Mouse (Mus musculus): Measurements from ENCODE around the gene Cabp1. TPM values are rescaled to one million over a fixed set of nuclear protein-coding genes. Genes with fewer than 3 reads are reported as not detected.
A peak's percentile ranks its signal among the peaks of the same experiment; 100 is the strongest.
"Not testable (repeated sequence)": the region's sequence is repeated elsewhere in the genome, so short reads cannot be mapped to it uniquely, and the experiment has no call there.

The Cabp1 gene
- total RNA-seq, 2 experiments from 2014 or later = 295 to 302 TPM

- DNase-seq (ENCODE audit: low spot score in 2 of 2) = peak; percentile 99
- intact Hi-C loops (cut with DNase I) = loop anchor here (2.0 to 5.0 kb wide), 3 partner anchors 34 to 181 kb away; no protein-coding TSS in a partner anchor
Observed at GRCm38 (mm10) chr5:115158040-115158983, 35.9 kb downstream of the Cabp1 start, which contains the start of gene Mlec. Mlec (minus strand) TSS chr5:115158179.

GRCm38 (mm10) chr5:115156933-115157589 lies 37.1 kb downstream of the Cabp1 start:
- intact Hi-C loops (cut with DNase I) = loop anchor here (5.0 kb wide), 1 partner anchor 180 kb away; no protein-coding TSS in a partner anchor
- no peak for DNase-seq (ENCODE audit: low spot score in 2 of 2)

DNA sequence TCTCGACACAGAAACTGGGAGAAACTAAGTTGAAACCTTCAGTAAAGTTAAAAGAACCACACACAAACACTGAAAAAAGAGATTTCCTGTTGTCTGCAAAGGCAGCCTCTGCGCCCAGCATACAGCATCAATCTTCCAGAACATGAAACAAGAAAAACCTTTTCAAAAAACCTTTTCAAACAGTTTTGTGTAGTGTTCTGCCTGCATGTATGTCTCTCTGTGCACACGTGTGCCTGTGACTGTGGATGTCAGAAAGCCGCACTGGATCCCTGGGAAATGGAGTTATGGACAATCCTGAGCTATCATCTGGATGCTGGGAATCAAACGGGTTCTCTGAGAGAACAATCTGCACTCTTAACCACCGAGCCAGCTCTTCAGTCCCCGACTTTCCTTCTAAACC lies 37.8 kb downstream of the Cabp1 start:
- intact Hi-C loops (cut with DNase I) = loop anchor here (5.0 kb wide), 1 partner anchor 179 kb away; no protein-coding TSS in a partner anchor
- DNase-seq (ENCODE audit: low spot score in 2 of 2) = no peak

DNA sequence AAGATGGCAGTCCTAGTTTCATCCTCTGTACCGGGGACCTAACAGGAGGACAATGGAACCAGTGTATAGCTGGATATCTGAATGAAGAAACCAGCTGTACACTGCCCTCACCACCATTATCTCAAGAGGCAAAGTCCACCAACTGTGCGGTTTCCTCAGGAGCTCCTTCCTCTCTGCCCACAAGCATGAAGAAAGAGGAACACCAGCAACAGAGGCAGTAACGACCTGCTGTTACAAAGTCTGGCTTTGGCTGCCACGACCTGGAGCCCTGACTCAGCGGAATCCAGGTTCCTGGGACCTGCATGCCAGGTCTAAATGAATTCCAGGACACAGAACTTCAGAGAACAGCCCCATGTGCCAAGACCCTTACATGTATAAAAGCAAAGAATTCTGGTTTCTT lies 38.4 kb downstream of the Cabp1 start:
- intact Hi-C loops (cut with DNase I) = loop anchor here (5.0 kb wide), 1 partner anchor 179 kb away; no protein-coding TSS in a partner anchor
- DNase-seq (ENCODE audit: low spot score in 2 of 2) = no peak

DNA sequence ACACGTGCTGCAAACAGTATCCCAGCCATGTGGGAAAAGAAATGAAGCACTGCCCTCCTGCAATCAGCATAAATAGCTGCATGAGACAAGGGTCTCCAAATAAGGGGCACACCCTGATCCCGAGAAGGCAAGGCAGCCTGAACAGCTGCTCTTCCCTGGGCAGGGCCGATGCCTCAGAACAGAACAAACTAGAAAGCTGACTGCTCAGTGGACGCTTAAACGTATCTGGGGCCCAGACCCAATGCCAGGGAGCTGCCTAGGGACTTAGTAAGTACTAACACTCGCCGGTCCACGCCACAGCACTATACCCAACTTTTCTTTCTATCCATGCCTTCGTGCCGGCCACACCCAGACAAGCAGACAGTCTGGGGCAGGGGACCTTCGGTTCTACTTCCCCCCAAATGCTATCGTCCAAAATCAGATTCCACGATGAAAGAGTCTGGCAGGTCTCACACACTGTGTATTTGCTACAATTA lies 39.0 kb downstream of the Cabp1 start:
- intact Hi-C loops (cut with DNase I) = loop anchor here (5.0 kb wide), 1 partner anchor 178 kb away; no protein-coding TSS in a partner anchor
- DNase-seq (ENCODE audit: low spot score in 2 of 2) = no peak

DNA sequence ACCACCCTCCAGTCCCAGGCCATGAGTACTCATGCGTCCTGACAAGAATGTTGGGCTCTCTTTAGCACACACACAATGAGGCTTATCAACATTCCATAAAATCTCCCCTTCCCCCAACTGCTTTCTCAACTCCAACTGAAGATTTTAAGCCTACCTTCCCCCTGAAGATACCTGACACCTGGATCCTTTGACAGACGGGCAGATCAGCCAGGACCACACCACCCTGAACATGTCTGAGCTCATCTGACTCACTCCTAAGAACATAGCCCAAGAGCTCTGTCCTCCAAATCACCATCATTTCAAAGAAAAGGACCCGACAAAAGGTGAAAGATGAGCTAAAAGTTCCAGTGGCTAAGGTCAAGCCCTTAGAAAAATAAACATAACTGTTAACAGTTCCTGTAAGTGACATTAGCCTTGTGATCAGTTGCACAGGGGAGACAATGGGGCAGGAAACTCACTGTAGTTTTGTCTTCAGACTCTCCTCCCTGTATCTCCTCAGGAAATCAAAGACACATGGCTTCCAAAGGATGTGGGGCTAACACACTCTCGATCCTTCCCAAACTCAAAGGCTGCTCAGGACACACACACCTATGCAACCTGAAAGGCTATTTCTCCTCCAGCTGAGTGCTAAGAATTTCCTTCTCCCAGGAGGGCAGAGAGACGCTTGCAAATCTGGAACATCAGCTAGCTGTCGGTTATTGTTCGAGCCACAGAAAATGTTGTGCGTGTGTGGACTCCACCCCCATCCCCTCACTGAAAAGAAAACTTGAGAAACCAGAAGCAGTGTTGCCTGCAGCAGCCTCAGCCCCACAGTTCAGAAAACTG lies 41.8 kb downstream of the Cabp1 start:
- intact Hi-C loops (cut with DNase I) = no loop called here
- no peak for DNase-seq (ENCODE audit: low spot score in 2 of 2)

DNA sequence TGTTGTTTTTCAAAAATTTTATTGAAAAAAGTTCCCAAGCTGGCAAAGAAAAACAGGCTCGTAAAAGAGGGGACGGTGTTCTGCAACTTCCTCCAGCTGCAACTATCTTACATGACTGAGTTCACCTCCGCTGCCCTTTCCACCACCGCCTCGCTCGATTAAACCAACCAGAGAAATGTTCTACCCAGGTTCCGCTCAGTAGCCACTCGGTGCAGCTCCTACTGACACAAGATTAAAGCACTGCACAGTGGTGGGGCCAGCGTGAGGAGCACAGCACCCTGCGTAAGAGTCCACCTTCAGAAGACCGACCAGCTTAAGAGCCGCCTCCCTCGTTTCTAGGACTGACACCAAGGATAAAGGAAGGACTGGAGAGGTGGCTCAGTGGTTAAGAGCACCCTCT lies 42.7 kb downstream of the Cabp1 start:
- intact Hi-C loops (cut with DNase I) = no loop called here
- DNase-seq (ENCODE audit: low spot score in 2 of 2) = no peak

- no peak for DNase-seq (ENCODE audit: low spot score in 2 of 2)
- intact Hi-C loops (cut with DNase I) = no loop called here
Observed at GRCm38 (mm10) chr5:115150991-115151390, 43.2 kb downstream of the Cabp1 start.

- DNase-seq (ENCODE audit: low spot score in 2 of 2) = no peak
- intact Hi-C loops (cut with DNase I) = no loop called here
Observed at GRCm38 (mm10) chr5:115149675-115150459, 44.3 kb downstream of the Cabp1 start.

GRCm38 (mm10) chr5:115148872-115149271 lies 45.3 kb downstream of the Cabp1 start:
- DNase-seq (ENCODE audit: low spot score in 2 of 2); intact Hi-C loops (cut with DNase I): not testable (repeated sequence)

GRCm38 (mm10) chr5:115148378-115148777 lies 45.8 kb downstream of the Cabp1 start:
- intact Hi-C loops (cut with DNase I) = no loop called here
- DNase-seq (ENCODE audit: low spot score in 2 of 2) = no peak

DNA sequence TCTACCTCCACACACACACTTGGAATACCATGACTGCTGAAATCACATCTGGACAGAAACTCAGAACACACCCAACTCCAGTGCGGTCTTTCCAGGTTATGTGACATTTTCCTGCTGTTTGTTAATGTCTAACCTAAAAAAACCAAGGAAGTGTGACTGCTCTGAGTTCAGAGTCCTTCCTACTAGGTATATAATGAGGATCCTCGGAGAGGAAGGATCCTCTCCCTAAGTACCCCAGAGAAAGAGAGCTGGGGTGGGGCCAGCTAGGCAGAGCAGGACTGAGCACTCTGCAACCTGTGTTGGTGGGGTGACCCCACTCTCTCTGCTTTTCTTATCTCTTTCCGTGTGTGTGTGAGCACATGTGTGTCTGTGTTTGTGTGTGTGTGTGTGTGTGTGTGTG lies 46.8 kb downstream of the Cabp1 start:
- no peak for DNase-seq (ENCODE audit: low spot score in 2 of 2)
- intact Hi-C loops (cut with DNase I) = no loop called here

- no peak for DNase-seq (ENCODE audit: low spot score in 2 of 2)
- intact Hi-C loops (cut with DNase I) = no loop called here
Observed at GRCm38 (mm10) chr5:115146747-115147130, 47.4 kb downstream of the Cabp1 start.

DNA sequence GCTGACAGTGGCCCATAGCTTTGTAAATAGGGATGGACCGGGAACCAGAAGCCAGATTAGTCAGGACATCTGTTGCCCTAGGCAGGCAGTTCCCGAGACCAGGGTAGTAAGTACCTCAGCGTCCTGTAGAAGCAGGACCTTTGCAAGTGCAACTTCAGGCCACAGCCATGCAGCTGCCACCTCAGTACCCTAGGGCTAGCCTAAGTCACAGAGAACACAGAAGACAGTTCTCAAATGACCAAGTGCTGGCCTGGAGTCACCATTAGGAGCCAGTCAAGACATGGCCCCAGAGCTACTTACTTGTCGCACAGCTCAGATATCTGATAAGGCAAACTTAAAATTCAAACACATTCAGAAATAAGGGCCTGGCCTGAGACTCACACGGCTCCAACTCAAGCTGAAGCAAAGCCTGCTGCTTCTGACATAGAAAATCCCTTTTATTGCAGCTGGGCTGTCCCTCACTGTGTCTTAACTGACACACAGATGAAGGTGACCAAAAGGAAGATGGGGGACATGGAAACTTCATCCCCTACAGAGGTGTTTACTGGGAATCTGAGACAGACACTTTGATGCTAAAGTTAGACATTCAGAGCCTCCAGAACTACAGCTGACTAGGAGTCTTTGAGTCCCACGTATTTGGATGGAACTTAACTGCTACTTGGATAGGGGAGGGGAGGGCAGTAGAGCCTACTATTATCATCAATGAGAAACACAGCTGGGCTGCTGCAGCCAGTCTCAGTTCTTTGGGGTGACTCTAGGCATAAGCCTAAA lies 48.0 kb downstream of the Cabp1 start:
- no peak for DNase-seq (ENCODE audit: low spot score in 2 of 2)
- intact Hi-C loops (cut with DNase I) = no loop called here

DNA sequence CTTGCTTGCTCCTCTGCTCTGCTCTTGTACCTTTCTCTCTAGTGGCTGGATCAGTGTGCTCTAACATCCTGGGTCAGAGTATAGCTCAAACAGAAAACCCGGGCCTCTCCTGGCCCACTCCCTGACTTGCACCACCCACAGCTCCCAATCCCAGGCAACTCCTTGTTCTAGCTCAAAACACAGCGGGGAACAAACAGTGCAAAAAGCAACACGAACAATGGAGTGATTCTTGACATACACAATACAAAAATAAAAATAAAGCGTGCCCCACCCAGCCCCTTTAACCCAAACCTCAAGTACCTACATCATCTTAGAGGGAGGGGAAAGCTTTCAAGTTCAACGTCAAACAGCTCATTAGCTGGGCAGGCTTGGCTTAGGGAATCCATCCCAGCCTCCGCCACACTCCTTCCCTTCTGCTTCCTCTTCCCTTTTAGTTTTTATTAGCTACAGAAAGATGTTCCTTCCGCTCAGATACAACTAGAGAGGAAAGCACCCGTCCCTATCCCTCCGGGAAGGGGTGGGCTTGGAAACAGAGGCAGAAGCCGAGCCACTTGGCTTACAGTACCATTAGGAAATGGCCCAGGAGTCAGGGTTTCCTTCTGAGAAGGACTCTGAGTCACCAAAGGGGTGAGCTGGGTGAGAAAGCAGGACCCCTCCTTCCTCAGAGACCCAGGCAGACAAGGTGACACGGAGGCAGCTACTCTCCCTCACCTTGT lies 48.8 kb downstream of the Cabp1 start:
- DNase-seq (ENCODE audit: low spot score in 2 of 2) = no peak
- intact Hi-C loops (cut with DNase I) = no loop called here

- DNase-seq (ENCODE audit: low spot score in 2 of 2) = no peak
- intact Hi-C loops (cut with DNase I) = no loop called here
Observed at GRCm38 (mm10) chr5:115144471-115144870, 49.7 kb downstream of the Cabp1 start.

- intact Hi-C loops (cut with DNase I) = no loop called here
- DNase-seq (ENCODE audit: low spot score in 2 of 2) = peak; percentile 38 to 54
Observed at GRCm38 (mm10) chr5:115143552-115143951, 50.6 kb downstream of the Cabp1 start.
